Mouse (Mus musculus) frontal cortex, postnatal 10 days (tissue): ENCODE data around the gene St7.

ENCODE experiments used
- DNase-seq, 2 experiments: peaks; one replicate each; pipeline ENCODE4 v3.0.0; 2022; ENCODE audit warnings: low spot score in 2 of 2, mixed read lengths in 1 of 2

St7 gene

GRCm38 (mm10) chr6:17947130-17947831 is 254.5 kb downstream of the St7 start:
- no peak for DNase-seq

GRCm38 (mm10) chr6:17949103-17949502 is 256.4 kb downstream of the St7 start:
- no peak for DNase-seq

GRCm38 (mm10) chr6:17951779-17952178 is 259.0 kb downstream of the St7 start:
- no peak for DNase-seq

GRCm38 (mm10) chr6:17963455-17963854 is 270.7 kb downstream of the St7 start:
- no peak for DNase-seq

GRCm38 (mm10) chr6:17968467-17969144 is 275.9 kb downstream of the St7 start:
- DNase-seq: peak in 1 of 2 experiments; percentile 11

- DNase-seq: no peak
These were observed 277.1 kb downstream of the St7 start for GRCm38 (mm10) chr6:17969815-17970214.

- no peak for DNase-seq
These were observed 278.7 kb downstream of the St7 start for GRCm38 (mm10) chr6:17971393-17971792.

- no peak for DNase-seq
These were observed 281.7 kb downstream of the St7 start for GRCm38 (mm10) chr6:17974416-17974815.

- DNase-seq: no peak
These were observed 284.4 kb downstream of the St7 start for GRCm38 (mm10) chr6:17977165-17977564.

- DNase-seq: no peak
These were observed 285.6 kb downstream of the St7 start for GRCm38 (mm10) chr6:17978324-17978723.

GRCm38 (mm10) chr6:17978881-17979280 is 286.1 kb downstream of the St7 start:
- no peak for DNase-seq

GRCm38 (mm10) chr6:17979361-17979760 is 286.6 kb downstream of the St7 start:
- DNase-seq: no peak

GRCm38 (mm10) chr6:17990173-17991028 is 297.7 kb downstream of the St7 start:
- DNase-seq: no peak

- no peak for DNase-seq
These were observed 298.9 kb downstream of the St7 start for GRCm38 (mm10) chr6:17991625-17992024.
